Mouse (Mus musculus) thymus, postnatal 14 days (tissue): ENCODE data around the gene Mgarp.

ENCODE experiments used
- DNase-seq: peaks from one replicate; pipeline ENCODE4 v3.0.0; 2021

The Mgarp gene

DNA sequence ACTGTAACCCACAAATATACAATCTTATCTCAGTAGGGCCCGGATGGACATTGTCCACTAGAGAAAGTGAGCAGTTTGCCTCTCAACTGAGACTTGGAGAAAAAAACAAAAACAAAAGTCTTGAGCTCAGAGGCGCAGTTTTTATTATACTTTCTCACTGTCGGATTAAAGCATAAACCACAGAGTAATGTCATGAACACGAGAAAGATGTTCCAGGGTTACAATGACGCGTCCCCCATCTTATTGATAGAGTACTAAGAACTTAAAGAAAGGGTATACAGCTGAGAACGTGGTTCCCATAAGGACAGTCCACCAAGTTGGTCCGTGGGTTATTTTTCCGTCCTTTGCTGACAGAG, 57.2 kb downstream of the Mgarp start:
- DNase-seq, result no peak
